ENCODE assay signal across 8 mouse cellular contexts in the genomic region with DNA sequence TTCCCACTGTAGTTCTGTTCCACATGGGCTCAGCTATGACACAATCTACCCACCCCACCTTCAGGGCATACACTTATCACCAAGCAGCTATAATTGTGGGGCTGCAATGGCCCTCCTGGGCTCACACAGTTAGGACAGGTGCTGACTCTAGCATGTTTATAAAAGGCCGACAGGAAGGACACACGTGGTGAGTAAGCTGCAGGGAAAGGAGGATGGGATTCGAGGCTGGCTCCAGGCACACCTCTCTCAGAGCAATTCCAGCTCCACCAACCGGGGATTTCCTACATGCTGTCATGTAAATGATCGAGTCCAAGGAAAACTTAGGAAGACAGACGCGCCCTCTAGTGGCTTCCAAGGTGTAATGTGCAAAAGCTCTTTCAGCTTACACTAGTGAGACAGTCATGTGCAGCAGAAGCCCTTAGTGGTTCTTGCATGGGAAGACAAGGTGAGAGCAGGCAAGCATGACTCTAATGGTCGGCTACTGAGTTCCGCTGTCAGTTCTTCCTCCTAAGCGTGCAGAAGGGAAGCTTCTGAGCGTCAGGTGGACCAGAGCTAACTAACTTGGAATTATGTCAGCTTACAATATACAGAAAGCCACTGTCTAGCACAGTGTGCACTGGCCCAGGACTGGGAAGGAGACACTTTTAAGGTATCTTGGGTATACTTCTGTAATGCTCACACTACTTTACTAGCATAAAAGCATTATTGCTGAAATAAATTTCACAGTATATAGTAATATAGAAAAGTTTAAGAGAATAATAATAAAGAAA. TPM values are rescaled to one million over a fixed set of nuclear protein-coding genes. Genes with fewer than 3 reads are reported as not detected.
DNase-seq lines count a peak whose midpoint lies in the region; ATAC-seq lines count a peak whose summit lies in the region.

No protein-coding gene starts in this region.

- H3K4me2 ChIP-seq in hindbrain, embryonic 12.5 days (replicated peaks): no peak overlapping the region

- WGBS in hindbrain, embryonic 12.5 days: 36% methylated on average over 11 of the region's 11 CpGs

- H3K27me3 ChIP-seq in hindbrain, embryonic 12.5 days: no peaks in the 10 kb centered on the region

- peak; percentile 74 for DNase-seq in WW6 (ENCODE audit: low read depth, low spot score)
- DNase-seq in cerebellum, postnatal 14 days: peak; percentile 71 to 81
- peak; percentile 39 to 52 for DNase-seq in frontal cortex, postnatal 10 days (ENCODE audit: low spot score in 2 of 2)
- peak; percentile 57 for DNase-seq in layer of hippocampus, adult 9-11 months
- peak; percentile 69 for DNase-seq in lung, postnatal 14 days
- DNase-seq in right cerebral cortex, adult 18-20 months: peak; percentile 72

- H3K36me3 ChIP-seq in hindbrain, embryonic 12.5 days: peaks cover 13% of the 10 kb centered on the region

- H3K27ac ChIP-seq in hindbrain, embryonic 12.5 days: no peak overlapping the region

- no peak overlapping the region for H3K9ac ChIP-seq in hindbrain, embryonic 12.5 days

- H3K4me1 ChIP-seq in hindbrain, embryonic 12.5 days: no peaks in the 10 kb centered on the region

- no peaks in the 10 kb centered on the region for H3K9me3 ChIP-seq in hindbrain, embryonic 12.5 days (replicated peaks)

- ATAC-seq in hindbrain, embryonic 12.5 days (ENCODE audit: low FRiP score): peak; percentile 72
- no peak for ATAC-seq in activated CD4-positive, CD25-positive, alpha-beta regulatory T cell, adult 4 months

- H3K4me3 ChIP-seq in hindbrain, embryonic 12.5 days: no peak overlapping the region

RNA-seq across cellular contexts. Expression of gene Mettl14, which starts 14.0 kb away (rescaled TPM):
- polyA plus RNA-seq in hindbrain, embryonic 12.5 days (2016; fragmentation: Nextera tagmentation; extraction: Ambion mirVana): 32.7 and 33.3 TPM in 2 replicates
- polyA plus RNA-seq in activated CD4-positive, CD25-positive, alpha-beta regulatory T cell, adult 4 months (2017; shearing (Covaris generic)): 10 to 100 TPM; 13.5 to 20.8 TPM
